Mouse (Mus musculus): ENCODE data around the gene Zbtb20.

Zbtb20 gene

DNA sequence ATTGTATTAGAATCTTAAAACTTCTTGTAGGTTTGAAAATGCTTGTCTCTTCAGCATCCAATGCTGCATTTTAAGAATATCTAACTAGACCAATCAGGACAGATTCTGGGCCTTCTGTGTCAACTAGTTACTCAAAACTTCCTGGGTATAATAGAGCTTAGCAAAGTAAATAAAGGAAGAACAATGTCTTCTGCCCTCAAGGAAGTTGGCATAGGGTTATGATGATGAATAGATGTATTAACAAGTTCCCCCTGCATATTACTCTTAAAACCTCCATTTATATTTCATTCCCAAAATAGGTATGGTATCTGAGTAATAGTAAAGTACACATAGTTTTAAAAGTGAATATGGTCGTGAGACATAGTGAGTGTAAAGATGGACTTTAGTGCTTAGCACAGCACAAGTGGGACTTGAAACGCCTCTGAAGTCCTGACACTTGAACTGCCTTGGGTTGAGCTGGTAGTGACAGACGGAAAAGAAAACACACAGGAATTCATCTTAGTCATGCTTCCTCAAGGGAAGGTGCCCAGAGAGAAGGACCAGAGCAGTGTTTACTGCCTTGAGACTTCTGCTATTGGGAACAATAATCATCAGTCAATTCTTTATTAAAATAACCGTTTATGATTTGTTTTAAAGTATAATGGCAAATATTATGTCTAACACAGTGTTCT, 341.8 kb downstream of the Zbtb20 start:
- no peak for DNase-seq (ENCODE audit: low spot score)

DNA sequence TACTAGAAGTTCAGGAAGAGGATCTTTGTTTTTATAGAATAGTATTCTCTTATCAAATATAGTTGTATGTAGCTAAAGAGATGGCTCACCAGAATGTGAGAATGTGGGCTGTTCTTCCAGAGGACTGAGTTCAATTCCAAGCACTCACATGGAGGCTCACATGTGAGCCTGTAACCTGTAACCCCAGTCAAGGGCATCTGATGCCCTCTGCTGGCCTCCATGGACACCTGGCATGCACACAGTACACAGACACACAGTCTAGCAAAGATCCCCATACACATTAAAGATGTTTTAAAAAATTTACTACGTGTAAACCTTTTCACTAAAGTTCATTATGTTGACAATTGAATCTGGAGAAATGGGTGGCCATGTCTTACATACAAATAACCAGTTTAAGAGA, 343.7 kb downstream of the Zbtb20 start:
- no peak for DNase-seq (ENCODE audit: low spot score)

DNA sequence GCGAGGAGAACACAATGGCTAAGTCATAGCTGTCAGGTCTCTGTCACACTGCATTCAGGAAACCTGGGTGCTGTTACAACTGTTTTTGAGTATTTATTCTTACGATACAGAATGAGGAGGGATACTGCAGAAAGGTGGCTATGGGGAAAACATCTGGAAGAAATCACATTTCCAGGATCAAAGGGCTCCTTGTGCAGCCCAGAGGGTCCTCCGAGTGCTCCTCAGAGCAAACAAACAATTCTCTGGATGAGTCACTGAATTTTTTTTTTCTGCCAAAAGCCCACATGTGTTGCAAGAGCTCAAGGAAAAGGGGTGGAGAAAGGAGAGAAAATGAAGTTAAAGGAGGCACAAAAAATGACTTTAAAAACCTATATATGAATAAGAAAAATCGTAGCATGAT, 345.6 kb downstream of the Zbtb20 start:
- no peak for DNase-seq (ENCODE audit: low spot score)

DNA sequence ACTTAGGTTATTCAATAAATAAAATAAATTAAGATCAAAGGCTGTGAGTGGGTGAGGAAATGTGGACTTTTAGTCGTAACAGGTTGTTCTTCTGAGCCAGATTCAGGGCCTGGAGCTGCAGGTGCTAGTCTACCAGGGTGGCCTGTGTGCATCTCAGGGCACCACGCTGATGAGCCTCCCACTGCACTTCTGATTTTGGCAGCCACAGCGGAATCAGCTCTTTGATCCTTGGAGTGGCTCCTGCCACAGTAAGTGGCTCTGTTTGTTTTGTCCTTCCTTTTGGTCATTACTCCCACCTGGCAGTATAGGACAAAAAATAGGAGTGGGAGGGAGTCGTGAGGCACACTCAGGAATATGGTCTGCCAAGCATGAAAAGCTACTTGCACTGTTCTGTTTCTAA, 354.6 kb downstream of the Zbtb20 start:
- no peak for DNase-seq (ENCODE audit: low spot score)

DNA sequence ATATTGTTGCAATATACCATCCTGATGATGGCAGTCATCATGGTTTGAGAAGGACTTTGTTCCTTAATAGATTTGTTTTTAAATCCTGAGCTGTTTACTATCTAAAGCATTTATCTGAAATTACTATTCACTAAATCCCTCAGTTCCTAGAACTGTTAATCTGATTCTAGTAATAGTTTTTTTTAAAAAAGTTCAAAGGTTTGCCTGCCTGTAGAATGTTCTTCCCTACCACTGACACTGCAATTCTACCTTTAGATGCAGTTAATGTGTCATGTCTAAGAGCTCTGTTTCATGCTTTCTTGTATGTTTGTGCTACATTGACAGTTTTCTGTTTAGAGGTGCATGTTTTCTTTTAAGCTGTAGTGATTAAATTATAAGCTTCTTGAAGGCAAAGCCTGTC, 358.6 kb downstream of the Zbtb20 start:
- DNase-seq (ENCODE audit: low spot score): no peak

DNA sequence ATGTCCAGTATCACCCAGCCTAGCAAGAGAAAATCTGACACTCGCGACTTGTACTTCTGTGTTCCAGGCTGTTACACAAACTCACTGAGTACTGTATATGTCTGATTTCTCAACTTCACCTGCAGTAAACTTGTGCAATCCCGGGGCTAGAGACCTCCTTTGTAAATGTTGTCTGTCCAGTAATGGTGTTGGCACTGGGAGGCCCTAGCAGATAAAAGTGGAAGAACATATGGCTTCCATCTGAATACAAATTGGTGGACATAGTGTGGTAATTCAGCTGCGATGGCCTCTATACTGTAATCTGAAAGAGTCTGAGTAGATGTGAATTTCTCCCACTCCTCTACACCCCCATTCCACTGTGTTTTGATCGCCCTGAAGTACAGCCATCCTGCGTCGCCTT, 359.6 kb downstream of the Zbtb20 start:
- no peak for DNase-seq (ENCODE audit: low spot score)

DNA sequence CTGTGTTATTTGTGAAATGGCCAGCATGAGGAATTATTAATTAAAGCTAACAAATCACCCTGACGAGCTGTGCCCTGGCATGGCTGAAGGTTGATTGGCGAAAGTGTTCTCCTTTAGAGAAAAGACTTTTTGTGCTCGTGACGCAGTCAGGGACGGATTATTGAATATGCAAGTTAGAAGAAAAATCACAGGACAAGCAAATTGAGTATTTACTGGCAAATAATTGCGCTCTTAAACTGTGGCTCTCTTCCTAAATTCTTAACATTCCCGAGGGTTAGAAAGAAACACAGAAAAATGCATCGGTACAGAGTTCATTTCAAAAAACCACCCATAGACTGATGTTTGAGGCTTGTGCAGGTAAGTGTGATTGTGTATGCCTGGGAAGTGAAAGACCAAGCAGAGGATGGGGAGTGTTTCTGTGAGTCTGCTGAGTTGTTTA, 360.1 kb downstream of the Zbtb20 start:
- DNase-seq (ENCODE audit: low spot score): no peak

DNA sequence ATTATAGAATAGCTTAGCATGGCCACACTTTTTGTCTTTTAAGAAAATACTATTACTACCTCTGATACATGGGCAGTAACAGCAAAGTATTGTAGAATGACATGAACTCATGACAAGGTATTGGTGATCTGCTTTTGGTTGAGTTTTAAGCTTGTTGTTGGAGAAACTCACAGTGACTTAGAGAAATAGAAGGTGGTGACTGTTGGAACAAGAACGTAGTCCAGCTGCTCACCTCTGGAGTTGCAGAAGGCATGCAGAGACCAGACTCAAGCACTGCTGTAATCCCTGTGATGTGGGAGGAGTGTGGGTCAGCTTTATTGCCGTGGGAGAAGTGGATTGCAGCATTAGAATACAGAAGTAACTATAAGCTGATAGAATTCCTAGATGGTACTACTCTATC, 361.9 kb downstream of the Zbtb20 start:
- DNase-seq (ENCODE audit: low spot score): no peak

DNA sequence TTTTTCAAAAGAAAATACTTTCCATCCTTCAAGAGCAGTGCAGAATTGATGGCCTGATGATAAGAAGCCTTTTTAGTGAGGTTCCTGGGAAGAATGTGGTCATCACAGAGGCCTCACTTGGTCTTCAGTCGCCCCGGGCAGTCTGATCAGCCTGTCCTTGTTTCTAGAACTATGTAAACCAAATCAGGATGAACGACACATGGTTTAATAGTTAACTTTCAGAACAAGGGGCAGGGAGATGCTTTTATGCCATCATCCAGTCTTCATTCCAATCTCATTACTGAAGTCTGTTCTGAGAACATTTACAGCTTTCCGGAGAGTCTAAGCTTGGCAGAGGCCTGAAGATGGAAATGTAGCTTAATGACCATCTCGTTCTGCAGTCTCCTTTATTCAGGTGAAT, 371.3 kb downstream of the Zbtb20 start:
- DNase-seq (ENCODE audit: low spot score): no peak

DNA sequence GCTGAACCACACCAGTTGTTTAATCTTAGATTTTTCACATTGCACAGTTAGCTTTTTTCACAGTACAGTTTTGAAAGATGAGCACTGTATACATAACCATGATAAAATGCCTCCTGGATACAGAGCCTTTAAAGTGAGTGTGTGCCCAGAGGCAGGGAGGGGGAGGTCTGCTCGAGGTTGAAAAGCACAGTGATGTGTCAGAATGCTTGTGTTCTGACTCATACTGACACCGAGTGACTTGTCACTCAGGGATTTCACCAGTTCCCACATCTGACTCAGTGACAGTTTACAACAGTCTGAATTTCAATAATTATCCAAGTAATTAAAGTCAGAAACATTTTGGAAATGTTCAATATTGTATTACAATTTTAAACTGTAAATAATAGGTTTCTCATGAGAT, 377.4 kb downstream of the Zbtb20 start:
- no peak for DNase-seq (ENCODE audit: low spot score)

DNA sequence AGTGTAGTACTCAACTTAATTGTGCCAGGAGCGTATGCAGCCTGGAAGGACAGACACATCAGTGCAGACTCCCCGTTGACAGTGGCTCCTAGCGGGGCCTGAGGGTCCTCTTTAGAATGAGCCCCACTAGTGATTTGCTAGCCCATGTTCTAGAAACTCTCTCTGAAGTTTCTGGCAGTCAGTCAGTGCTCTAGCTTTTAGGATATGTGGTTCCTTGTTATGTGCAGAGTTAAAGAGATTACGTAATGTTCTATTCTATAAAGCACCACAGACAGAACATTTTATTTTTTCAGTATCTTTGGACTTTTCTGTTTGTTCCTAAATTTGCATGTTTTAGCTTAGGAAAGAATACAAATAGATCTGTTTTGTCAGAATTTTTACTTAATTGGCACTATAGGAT, 378.1 kb downstream of the Zbtb20 start:
- DNase-seq (ENCODE audit: low spot score): no peak

DNA sequence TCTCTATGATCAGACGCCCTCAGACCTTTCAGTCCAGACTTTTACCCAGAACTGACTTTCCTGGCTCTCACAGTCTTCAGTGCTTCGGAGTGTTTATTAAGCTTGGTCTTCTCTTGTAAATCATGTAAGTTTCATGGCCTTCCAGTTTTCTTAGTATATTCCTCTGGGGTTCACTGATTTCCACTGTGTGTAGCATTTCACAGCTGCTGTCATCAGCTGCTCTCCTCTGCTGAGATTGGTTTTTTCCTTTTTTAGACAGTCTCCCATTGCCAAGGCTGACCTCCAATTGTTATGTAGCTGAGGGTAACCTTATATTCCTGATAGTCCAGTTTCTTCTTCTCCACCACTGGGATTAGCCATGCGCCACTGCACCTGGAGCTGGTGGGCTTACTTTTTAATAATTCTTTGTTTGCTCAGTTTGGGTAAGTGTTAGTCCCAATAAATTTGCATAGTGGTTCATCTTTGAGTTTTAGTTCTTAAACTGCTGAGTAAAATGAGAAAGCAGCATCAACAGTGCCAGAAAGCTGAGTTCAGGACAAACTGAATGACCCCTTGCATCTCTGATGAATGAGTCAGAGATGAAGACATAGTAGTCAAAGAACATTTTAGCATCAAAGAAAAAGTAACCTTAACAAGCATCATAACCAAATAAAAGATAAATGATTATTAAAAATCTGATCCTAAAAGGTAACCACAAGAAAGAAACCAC, 380.7 kb downstream of the Zbtb20 start:
- DNase-seq (ENCODE audit: low spot score): no peak

DNA sequence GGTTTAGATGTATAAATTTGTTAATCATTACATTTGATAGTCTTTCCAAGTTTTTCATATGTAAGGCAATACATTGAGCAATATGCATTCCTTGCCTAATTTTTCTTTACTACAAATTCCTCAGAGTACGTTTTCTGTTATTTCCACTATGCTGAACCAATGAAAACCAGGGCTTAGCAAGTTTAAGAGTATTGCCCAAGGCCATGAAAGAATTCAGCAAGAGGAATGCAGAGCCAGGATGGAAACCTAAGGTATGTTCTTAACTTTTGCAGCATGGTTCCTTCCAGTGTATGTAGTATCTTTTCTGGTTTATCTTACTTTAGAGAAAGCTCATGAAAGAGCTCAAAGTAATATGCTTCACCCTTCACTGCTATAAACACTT, 381.2 kb downstream of the Zbtb20 start:
- DNase-seq (ENCODE audit: low spot score): no peak

DNA sequence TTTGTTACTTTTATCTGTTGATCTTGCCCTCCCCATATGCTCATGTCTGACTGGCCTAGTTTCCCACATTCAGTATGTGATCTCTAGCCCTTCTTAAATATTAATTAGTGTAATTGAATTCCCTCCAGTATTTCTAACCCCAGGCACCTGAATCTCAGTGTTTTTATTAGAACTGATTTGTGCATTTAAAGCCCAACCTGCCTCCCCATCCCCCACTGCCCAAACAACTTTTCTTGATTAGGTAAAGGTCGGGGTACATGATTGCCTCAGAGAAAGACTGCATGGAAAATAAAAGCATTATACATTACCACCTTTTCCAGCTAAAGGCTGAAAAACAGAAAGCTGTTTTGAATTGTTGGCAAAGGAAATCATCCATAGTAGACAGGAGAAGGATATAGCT, 383.8 kb downstream of the Zbtb20 start:
- DNase-seq (ENCODE audit: low spot score): no peak

DNA sequence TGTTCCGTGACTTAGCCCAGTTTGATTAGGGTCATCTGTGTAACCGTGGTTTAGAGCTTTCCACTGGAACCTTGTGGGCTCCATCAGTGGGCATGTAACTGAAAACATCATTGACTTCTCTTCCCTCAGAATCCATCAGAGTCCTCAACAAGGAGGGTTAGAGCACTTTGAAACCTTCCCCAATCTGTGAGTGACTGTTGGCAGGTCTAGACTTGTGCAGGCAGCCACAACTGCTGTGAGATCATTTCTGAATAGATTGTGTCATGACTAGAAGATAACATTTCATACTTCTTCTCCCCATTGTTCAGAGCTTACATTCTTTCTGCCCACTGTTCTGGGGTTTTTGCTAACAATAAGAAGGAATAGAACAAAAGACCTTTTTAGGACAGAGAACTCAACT, 385.2 kb downstream of the Zbtb20 start:
- DNase-seq (ENCODE audit: low spot score): no peak

DNA sequence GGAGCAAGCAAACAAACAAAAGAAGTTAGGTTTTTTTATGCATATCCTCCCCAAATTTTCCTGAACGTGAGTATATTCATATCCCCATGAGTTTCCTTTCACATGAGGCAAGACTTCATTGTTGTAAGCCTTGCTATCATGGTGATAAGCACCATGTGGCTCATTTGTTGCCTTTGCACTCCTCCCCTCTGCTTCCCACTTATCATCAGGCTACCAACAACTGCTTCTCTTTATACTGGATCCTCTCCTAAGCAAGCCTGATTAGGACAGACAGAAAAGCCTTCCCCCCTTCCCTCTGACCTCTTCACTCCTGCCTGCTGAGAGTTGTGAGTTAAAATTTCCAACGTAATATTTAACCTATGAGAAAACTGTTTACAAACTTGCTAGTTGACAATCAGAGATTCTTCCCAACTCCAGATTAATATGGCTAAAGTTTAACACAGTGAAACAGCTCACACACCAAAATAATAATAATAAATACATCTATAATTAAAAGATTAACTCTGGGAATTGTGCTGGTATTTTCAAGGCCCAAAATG, 398.4 kb downstream of the Zbtb20 start:
- DNase-seq (ENCODE audit: low spot score): no peak

DNA sequence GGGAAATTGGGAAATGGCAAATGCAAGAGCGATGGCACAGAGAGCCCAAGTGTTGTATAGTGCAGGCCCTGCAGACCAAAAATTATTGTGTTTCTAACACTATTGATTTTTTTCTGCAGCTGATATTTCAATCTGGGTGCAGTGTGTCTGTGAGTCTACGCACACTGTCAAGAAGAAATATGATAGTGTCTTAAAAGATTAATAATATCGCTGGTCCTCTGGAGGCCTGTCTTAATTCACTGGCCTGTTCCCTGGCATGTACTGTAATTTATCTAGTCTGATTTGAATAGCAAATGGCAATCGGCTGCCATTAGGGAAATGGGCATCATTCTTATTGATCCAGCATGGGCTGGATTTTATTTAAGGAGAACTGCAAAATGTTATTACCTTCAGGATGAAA, 401.1 kb downstream of the Zbtb20 start:
- no peak for DNase-seq (ENCODE audit: low spot score)

DNA sequence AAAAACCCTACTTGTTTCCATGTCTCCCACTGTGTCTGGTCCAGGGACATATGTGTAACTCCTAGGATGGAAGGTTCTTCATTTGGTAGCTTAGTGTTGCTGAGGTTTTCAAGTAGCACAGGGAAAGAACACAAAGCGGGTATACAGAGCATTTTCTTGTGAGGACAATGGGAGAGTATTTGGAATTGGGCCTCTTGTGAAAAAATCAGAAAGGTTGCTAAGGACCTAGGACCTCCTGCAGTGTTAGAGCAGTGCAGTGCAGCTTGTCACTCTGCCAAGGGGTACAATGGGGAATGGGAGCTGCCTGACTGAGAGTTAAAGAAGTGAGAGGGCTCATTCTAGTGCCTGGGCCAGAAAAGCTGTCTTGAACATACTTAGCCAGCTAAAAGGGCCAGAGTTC, 410.6 kb downstream of the Zbtb20 start:
- peak; percentile 14 for DNase-seq (ENCODE audit: low spot score)

DNA sequence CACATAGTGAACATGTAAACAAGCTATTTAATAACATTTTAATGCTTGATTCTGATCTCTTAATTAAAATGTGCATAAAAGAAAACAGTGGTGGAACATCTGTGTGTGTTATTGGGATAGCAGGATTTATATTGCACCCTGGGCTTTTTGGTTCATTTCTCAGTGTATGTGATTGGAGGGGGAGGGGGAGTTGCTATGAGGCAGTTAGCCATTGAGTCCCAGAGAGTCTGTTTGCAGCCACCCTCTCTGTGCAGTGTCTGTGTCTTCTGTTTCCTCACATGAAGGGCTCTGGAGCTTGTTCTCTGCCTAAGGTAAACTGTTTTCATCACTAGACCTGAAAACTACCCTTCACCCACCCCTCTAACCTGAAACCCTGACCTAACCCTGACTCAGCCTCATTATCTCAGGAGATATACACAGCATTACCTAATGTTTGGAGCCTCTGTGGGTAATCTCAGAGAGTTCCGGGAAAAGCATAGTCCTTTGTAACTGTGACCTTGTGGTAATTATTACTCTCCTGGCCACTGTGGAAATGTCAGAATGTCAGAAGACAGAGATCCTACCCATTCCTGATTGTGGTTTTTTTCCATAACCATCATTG, 411.2 kb downstream of the Zbtb20 start:
- no peak for DNase-seq (ENCODE audit: low spot score)

DNA sequence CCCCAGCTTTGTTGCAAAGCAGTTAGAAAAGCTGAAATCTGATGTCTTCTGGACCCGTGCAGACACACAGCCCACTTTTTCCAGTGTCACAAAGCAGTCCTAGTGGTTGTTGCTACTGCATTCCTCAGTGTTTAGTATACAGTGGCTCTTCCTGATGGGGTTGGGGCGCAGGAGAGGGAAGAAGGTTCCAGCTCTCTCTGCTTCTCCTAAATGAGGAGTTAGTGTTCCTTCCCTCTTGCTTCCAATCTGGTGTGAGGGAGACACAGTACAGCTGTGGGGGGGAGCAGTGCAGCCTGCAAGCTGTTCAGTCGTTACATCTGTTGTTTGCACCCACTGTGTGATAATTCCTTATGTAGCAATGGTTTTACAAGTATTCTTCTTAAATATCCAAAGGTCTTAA, 415.7 kb downstream of the Zbtb20 start:
- DNase-seq (ENCODE audit: low spot score): no peak

DNA sequence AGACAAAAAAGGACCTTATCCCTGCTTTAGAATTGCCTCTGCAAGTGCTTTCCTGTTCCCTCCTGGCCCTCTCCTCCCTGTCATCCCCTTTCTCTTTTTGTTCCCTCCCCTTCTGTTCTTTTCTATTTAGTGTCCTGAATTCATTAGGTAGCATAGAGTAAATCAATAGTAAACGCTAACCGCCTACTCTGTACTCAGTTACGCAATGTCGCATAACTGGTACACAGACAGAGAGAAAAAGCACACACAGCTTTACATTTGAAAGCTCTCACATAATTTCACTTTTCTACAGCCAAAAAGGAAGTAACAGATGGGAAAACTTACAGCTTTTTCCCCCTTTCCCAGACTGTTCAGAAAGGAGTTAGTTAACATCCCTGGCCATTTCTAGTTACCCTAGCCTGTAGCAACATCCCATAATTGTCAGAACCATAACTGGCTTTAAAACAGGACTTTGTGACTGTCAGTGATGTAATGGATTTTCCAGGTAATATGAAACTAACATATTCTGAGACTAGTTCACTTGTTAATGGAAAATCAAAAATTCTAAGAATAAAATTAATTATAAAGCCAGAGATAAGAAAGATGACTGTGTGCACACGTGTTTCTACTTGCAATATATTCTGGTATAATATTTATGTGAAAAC, 422.4 kb downstream of the Zbtb20 start:
- DNase-seq (ENCODE audit: low spot score): no peak

DNA sequence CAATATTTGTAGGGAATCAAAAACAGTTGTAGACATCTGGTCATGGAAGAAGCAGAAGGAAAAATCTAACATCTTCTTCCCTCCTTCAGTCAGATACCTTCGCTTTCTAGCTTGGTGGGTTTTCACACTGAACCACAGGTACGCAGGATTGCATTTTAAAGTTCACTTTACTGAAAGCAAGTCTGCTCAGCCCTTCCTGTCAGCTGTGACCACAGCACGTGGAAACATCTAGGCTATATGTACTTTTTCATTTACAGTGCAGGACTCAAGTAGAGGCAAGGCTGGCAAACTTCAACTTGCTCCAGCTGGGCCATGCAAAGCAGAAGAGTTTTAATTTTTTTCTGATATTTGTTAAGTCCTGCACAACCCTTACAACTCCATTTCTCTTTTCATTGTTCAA, 424.7 kb downstream of the Zbtb20 start:
- DNase-seq (ENCODE audit: low spot score): no peak

DNA sequence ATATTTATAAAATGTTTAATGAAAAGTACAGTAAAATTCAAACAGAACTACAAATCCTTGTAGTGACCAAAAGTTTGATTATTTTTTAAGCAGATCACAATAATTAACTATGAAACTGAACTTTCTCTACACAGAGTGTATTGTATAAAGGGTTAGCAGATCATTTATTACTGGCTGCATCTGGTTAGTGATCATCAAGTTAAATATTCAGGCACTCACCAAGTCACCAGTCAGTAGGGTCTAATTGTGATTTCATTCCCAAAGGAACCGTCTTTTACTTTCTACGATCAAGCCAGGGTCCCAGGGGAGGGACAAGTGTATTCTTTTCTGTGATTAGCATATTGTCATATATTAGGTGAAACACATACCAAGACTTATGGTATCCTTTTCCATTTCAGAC, 426.5 kb downstream of the Zbtb20 start:
- DNase-seq (ENCODE audit: low spot score): no peak

Data from left cerebral cortex, adult 11 months (tissue).